Mouse (Mus musculus): ENCODE measurements at regions not wholly inside any gene's neighbourhood (a gene's known extent, or its start where the extent isn't known, plus 50 kb on each side); places are given as distances from the start of the nearest gene placed in this dataset.

DNA sequence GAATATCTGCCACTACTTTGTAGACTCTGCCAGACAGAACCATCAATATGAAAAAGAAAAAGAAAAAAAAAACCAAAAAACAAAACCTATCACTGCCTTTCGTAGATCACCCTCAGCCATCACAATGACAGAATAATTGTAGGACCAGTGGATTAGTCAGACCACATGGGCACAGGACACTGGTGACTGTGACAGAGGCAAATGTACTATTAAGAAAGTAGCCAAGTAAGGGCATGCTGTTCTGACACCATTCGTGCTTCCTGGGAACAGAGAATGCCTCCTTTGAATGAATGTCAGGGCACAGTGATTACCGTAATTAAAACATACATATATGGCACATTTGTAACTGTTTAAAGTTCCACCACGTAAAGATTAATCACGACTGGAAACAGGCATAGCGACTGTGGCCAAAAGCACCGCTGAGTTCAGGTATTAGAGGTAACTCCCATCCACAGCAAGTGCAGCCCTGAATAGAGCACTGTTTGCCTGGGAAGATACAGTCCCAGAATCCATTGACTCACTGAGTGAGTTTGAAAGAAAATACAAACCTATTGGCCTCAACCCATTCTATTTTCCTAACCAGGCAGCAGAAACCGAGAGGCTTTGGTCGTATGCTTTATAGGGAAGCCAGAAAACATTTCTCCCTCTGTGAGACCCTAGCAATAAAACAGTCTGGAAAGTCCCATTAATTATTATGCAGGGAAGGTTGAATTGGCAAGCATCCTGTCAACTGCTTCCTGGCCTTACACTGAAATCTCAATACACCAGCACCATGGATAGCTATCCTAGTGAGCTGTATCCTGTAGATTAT lies 312.2 kb upstream of the Itga1 start:
- no peaks in the 10 kb centered on the region for H3K36me3 ChIP-seq
- H3K9me3 ChIP-seq: no peaks in the 10 kb centered on the region
- peak; percentile 54; the same call in 1 of the 2 replicates for ATAC-seq (ENCODE audit: low FRiP score, low read depth)
- H3K9ac ChIP-seq: no peak overlapping the region
- H3K4me1 ChIP-seq (replicated peaks): no peaks in the 10 kb centered on the region
- no peak overlapping the region for H3K4me3 ChIP-seq
- WGBS: 57% methylated on average over 9 of the region's 9 CpGs
- H3K4me2 ChIP-seq: no peak overlapping the region
- H3K27ac ChIP-seq (replicated peaks): no peak overlapping the region
- no peaks in the 10 kb centered on the region for H3K27me3 ChIP-seq

DNA sequence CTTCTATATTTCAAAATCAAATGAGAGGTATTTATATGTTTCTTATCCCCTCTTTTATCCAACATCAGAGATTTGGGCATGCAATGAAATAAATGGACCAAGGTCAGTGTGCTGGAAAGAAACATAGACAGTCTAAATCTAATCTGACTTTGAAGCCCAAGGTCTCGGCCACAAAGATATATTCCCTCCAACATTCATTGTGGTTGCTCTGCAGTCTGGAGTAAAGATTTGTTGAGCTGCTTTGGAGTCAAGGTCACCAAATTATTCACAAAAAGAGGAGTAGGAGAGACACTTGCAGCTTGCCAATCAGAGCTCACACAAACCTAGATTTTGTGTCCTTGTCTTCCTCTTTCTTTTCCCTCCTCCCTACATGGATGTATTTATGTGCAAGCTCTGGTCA lies 304.2 kb upstream of the Itga1 start:
- no peak overlapping the region for H3K27ac ChIP-seq (replicated peaks)
- 78% methylated on average over 1 of the region's 1 CpGs for WGBS
- no peaks in the 10 kb centered on the region for H3K36me3 ChIP-seq
- H3K4me2 ChIP-seq: no peak overlapping the region
- H3K4me3 ChIP-seq: no peak overlapping the region
- no peaks in the 10 kb centered on the region for H3K9me3 ChIP-seq
- no peaks in the 10 kb centered on the region for H3K4me1 ChIP-seq (replicated peaks)
- H3K9ac ChIP-seq: no peak overlapping the region
- ATAC-seq (ENCODE audit: low FRiP score, low read depth): no peak
- no peaks in the 10 kb centered on the region for H3K27me3 ChIP-seq

DNA sequence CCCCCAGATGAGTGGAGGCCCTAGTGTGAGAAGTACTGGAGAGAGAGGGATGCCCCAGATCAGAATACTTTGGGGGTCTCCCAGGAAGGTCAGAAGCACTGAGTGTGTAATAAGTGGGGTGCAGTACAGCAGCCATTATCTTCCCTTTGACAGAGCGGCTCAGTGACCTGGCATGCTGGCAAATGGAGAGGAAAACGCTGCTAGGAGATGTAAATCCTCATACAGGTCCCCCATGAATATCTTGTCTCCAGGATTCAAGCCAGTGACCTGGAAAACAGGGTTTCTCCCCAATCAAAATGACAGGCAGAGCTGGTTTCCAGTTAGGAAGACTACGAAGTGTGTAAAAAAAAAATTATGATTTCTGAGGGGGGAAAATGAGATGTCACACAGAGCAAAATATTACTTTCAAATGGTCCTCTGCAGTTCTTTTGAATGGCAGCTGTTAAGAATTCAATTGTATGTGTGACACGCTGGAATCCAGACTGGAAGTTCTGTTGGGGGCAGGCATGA lies 299.0 kb upstream of the Itga1 start:
- ATAC-seq (ENCODE audit: low FRiP score, low read depth): no peak
- H3K4me2 ChIP-seq: no peak overlapping the region
- WGBS: 32% methylated on average over 4 of the region's 4 CpGs

DNA sequence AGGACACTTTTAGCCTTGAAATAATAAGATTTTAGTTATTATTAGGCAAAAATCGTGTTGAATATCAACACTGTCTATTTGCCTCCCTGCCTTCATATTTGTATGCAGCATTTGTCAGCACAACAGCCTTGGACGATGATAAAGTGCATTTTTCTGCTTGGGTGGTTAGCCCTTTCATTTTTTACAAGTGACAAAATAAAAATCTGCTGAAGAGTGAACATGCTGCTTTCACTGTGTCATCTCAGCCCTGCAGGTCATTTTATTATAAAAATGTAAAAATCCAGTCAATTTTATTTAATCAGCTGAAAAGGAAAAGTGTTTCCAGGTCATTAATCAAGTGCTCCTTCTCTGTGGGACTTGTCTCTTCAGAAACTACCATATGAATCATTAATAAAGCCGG lies 277.9 kb upstream of the Itga1 start:
- Histone ChIP-seq H3K4me3 (no peak overlapping the region), H3K9ac (no peak overlapping the region), H3K4me1 (replicated peaks) (no peaks in the 10 kb centered on the region), H3K36me3 (no peaks in the 10 kb centered on the region), H3K27me3 (no peaks in the 10 kb centered on the region), H3K27ac (replicated peaks) (no peak overlapping the region), H3K4me2 (no peak overlapping the region), H3K9me3 (no peaks in the 10 kb centered on the region)
- WGBS: 42% methylated on average over 3 of the region's 3 CpGs
- ATAC-seq (ENCODE audit: low FRiP score, low read depth): no peak

More for the DNA sequence above, 299.0 kb upstream of the Itga1 start:
- Histone ChIP-seq H3K27ac (replicated peaks) (no peak overlapping the region), H3K27me3 (no peaks in the 10 kb centered on the region), H3K36me3 (no peaks in the 10 kb centered on the region), H3K9ac (no peak overlapping the region), H3K4me3 (no peak overlapping the region), H3K9me3 (no peaks in the 10 kb centered on the region), H3K4me1 (replicated peaks) (no peaks in the 10 kb centered on the region)

DNA sequence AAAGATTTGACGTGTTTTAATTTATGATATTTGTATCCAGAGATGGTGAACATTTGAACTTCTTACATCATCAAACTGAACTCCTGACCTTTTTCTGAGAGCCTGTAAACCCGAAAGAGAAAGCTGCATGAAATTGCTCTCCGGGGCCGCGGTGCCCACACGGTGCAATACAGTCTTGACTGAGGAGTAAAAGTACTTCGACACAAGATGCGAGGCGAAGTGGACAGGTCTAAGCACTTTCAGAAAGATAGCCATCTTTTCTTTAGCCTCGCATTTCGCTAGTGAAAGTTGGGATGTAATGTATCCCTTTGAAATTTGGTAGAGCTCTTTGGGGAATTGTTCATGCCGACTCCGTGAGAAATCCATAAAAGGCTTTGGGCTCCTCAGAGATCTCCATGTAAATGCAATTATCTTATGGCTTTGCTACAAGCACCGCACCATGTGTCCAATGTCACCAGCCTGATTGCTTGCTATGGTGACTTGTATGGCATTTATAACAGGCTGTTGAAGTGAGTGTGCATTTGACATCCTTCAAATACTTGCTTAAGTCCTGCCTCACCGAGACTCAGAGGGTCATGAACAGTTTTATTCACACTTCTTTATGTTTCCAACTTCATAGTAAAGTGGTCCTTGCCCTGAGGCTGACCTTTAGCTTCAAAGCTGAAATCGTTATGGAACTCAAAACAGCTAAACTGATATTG lies 274.6 kb upstream of the Itga1 start:
- Histone ChIP-seq H3K4me2 (no peak overlapping the region), H3K9ac (no peak overlapping the region), H3K4me3 (no peak overlapping the region), H3K36me3 (no peaks in the 10 kb centered on the region), H3K27me3 (no peaks in the 10 kb centered on the region), H3K9me3 (no peaks in the 10 kb centered on the region), H3K4me1 (replicated peaks) (no peaks in the 10 kb centered on the region), H3K27ac (replicated peaks) (no peak overlapping the region)
- 77% methylated on average over 16 of the region's 16 CpGs for WGBS
- ATAC-seq (ENCODE audit: low FRiP score, low read depth): no peak

DNA sequence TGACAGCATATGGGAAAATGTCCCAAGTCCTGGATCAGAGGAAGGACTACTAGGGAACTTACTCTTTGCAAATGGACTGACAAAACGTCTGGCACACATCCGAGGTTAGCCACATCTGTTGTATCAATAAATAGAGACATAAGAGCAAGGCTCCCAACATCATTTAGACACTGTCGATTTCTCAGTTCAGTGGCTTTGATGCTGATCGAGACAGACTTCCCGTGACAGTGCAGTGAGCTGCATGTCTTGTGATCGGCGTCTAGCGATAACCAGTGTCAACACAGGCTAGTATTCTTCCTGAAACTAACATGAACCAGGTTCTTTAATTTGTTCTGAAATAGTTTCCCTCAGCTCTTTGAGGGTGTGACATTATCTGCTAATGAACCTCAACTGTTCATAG lies 259.7 kb upstream of the Itga1 start:
- Histone ChIP-seq H3K9me3 (no peaks in the 10 kb centered on the region), H3K27me3 (no peaks in the 10 kb centered on the region), H3K4me1 (replicated peaks) (no peaks in the 10 kb centered on the region), H3K4me2 (no peak overlapping the region), H3K27ac (replicated peaks) (no peak overlapping the region), H3K36me3 (no peaks in the 10 kb centered on the region), H3K4me3 (no peak overlapping the region), H3K9ac (no peak overlapping the region)
- ATAC-seq (ENCODE audit: low FRiP score, low read depth): no peak
- 70% methylated on average over 8 of the region's 8 CpGs for WGBS

DNA sequence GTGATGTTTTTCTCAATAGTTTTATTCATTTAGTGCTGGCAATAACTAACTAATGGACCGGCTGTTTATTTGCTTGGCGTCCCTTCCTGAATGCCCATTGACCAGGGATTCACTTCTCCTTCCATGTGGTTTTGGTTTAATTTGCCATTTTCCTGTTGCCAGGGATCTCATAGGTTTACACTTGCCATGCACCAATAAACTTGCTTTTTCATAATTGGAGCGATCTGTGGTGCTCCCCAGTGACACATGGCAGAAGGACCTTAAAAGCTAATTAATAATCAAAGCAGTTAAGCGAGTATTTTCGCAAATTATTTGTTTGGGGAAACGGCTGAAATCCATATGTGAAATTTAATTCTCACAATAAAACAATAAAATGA lies 245.2 kb upstream of the Itga1 start:
- Histone ChIP-seq H3K27ac (replicated peaks) (0 out of 2 replicates have a peak overlapping the region, but pooled peaks have one; percentile 41), H3K9ac (no peak overlapping the region), H3K4me2 (peak overlapping the region; percentile 40), H3K9me3 (no peaks in the 10 kb centered on the region), H3K4me3 (peak overlapping the region; percentile 21), H3K4me1 (replicated peaks) (no peaks in the 10 kb centered on the region), H3K27me3 (no peaks in the 10 kb centered on the region), H3K36me3 (no peaks in the 10 kb centered on the region)
- no peak for ATAC-seq (ENCODE audit: low FRiP score, low read depth)
- whole genome bisulfite sequencing: 66% methylated on average over 6 of the region's 6 CpGs

DNA sequence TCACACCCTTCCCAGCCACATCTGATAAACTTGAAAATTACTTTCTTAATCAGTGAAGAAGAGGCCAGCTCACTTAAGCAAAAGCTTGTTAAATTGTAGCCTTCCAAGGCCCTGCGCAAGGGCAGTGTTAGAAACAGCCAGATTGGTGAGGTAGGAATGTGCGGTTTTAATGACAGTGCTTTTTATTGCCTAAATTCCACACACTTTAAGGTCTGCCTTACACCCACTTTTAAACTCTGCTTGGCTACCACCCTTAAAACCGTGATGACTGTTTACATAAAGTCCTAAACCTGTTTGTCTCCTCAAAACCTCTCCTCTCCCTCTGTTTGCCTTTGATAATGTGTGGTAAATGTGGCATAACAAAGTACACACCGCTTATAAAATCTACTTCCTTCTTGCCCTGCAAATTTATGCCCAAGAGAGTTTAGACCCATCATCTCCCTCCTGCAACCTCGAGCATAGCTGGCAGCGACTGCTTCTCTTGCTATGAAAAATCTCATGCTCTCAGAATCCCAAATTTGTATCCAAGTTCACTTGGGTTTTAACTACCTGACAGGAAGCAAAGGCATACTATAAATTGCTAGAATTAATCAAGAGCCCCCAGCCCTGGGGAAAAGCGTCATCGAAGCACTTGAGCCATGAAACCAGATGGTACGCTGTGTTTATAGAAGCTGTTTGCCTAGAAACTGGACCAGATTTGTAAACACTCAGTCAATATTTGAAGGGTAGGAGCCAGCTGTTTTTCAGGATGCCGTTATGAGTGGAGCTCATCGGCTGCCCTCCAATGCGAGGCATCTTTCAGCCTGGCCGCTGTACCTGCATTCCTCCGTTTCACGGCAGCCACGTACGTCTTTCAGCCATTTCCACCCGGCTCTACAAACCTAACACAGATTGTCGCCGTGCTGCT lies 244.6 kb upstream of the Itga1 start:
- Histone ChIP-seq H3K4me3 (peak overlapping the region; percentile 21), H3K9ac (no peak overlapping the region)

DNA sequence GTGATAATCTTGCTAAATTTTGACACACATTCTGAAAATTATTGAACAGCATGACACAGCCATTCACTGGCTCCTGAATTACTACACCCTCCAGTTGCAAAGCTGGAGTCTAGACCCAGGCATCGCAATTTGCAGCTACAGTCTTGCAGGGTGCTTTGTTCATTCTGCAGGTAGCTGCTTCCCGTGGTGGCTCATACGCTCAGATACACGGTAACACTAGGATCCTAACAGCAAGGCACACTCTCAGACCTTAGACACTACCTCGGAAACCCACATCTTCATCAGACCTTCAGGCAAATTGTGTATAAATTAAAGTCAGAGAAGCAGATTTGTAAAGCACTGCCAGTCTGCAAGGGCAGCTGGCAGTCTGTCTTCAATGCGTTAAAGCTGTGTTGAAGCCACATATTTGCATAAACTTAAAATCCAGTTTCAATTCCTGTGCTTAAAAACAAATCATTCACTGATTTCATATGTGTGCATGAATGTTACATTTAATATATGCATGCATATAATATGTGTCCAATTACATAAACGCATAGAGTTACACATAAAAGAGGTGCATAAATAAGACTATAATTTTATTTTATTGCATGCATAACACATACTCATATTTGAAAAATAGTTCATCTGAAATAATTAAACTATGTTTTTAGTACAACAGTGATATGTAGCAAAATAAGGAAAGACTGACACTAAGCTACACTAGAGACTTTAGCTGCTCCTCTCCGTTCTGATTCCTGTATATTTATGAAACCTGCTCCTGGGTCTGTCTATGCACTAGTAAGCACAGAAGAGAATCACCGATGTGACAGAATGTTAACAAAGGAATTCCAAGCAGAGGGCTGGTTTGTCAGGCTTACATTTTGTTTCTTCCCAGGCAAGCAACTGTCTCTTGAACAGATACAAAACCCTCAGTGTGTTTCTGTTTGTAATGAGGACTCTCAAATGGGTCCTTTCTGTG lies 227.5 kb upstream of the Itga1 start:
- Histone ChIP-seq H3K9ac (no peak overlapping the region), H3K4me3 (no peak overlapping the region), H3K4me1 (replicated peaks) (peaks cover 5% of the 10 kb centered on the region; the same call in 1 of the 2 replicates), H3K36me3 (no peaks in the 10 kb centered on the region), H3K27ac (replicated peaks) (no peak overlapping the region), H3K9me3 (no peaks in the 10 kb centered on the region), H3K27me3 (no peaks in the 10 kb centered on the region), H3K4me2 (no peak overlapping the region)
- ATAC-seq (ENCODE audit: low FRiP score, low read depth): peak; percentile 51; the same call in 1 of the 2 replicates
- WGBS: 54% methylated on average over 9 of the region's 9 CpGs

More for the DNA sequence above, 244.6 kb upstream of the Itga1 start:
- Histone ChIP-seq H3K36me3 (no peaks in the 10 kb centered on the region), H3K4me1 (replicated peaks) (no peaks in the 10 kb centered on the region), H3K27me3 (no peaks in the 10 kb centered on the region), H3K27ac (replicated peaks) (0 out of 2 replicates have a peak overlapping the region, but pooled peaks have one; percentile 41), H3K4me2 (peak overlapping the region; percentile 40), H3K9me3 (no peaks in the 10 kb centered on the region)
- WGBS: 56% methylated on average over 20 of the region's 20 CpGs
- peak; percentile 38; the same call in 1 of the 2 replicates for ATAC-seq (ENCODE audit: low FRiP score, low read depth)

DNA sequence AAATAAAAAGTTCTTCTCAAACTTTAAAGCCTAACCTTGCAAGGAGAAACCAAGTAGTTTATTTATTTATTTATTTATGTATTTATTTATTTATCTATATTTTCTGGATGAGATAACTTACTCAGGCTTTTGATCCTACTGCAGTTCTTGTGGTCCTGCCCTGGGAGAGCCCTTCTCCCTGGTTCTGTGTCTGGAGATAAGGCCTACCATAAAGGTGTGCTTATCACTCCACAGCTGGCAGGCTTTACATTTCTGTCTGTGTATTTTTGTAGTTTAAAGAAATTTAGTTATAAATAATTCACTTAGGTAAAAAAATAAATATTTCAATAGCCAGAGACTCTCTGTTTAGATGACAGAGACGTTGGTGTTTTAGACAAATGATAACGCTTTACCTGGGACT lies 224.5 kb upstream of the Itga1 start:
- Histone ChIP-seq H3K4me2 (no peak overlapping the region), H3K27me3 (no peaks in the 10 kb centered on the region), H3K4me1 (replicated peaks) (peaks cover 5% of the 10 kb centered on the region; the same call in 1 of the 2 replicates), H3K27ac (replicated peaks) (no peak overlapping the region), H3K9me3 (no peaks in the 10 kb centered on the region), H3K36me3 (no peaks in the 10 kb centered on the region), H3K9ac (no peak overlapping the region), H3K4me3 (no peak overlapping the region)
- ATAC-seq (ENCODE audit: low FRiP score, low read depth): no peak
- 94% methylated on average over 2 of the region's 2 CpGs for WGBS

DNA sequence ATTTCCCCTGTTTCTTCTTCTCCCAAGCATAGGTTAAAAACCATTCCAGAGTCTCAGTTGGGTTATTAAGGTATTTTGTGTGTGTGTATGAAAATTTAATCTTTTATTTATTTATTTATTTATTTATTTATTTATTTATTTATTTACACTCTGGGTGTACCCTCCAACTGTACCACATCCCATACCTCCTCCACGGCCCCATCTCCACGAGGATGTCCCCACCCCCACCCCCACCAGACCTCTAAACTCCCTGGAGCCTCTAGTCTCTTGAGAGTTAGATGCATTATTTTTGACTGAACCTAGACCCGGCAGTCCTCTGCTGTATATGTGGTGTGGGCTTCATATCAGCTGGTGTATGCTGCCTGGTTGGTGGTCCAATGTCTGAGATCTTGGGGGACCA lies 214.9 kb upstream of the Itga1 start:
- no peak overlapping the region for H3K4me2 ChIP-seq
- no peaks in the 10 kb centered on the region for H3K9me3 ChIP-seq
- H3K4me1 ChIP-seq (replicated peaks): no peaks in the 10 kb centered on the region
- H3K27me3 ChIP-seq: no peaks in the 10 kb centered on the region
- 82% methylated on average over 3 of the region's 3 CpGs for WGBS
- H3K4me3 ChIP-seq: no peak overlapping the region
- no peaks in the 10 kb centered on the region for H3K36me3 ChIP-seq
- H3K9ac ChIP-seq: no peak overlapping the region
- no peak overlapping the region for H3K27ac ChIP-seq (replicated peaks)
- no peak for ATAC-seq (ENCODE audit: low FRiP score, low read depth)
